Mouse (Mus musculus): ENCODE data around the gene Drd4.
A peak's percentile ranks its signal among the peaks of the same experiment; 100 is the strongest.

The Drd4 gene

DNA sequence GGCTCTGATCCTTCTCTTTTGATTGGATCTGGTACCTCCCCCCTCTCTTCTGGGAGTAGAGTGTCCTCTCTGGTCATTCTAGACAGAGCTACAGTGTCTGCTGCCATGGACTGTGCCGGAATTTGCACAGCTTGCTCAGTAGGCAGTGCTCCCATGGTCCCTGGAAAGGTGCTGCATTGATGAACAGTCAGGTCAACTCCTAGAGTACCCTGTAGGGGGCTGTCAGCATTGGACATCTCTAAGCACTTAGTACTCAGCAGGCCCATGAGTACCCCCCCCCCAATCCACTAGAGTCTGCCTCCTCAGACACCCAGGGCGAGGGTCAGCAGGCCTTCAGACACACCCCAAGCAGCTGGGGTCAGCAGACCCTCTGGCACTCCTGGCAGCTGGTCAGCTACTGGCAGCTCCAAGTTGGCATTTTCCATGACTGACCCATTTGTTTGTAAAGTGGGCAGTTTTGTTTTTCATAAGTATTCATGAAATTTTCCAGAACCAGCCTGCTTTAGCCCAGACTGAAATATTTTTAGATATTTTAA lies 43.3 kb downstream of the Drd4 start:
- DNase-seq (ENCODE audit: low read depth, low spot score), result no peak

DNA sequence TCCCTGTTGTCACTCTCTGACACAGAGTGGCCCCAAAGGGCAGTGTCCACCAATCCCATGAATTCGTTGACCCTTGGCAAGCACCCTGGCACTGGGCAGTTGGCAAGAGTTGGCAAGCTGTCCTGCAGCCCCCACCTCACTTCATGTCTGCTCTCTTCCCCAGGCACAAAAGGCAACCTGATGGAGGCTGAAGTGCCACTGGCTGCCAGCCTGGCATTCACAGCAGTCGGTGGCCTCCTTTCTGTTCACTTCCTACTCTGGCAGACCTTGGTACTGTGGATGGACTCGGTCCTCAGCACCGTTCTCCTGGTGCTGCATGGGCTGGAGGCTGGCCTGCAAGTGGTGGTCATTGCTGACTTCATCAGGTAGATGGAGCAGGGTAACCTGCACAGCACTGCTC lies 43.9 kb downstream of the Drd4 start:
- peak; percentile 85 for DNase-seq (ENCODE audit: low read depth, low spot score)

DNA sequence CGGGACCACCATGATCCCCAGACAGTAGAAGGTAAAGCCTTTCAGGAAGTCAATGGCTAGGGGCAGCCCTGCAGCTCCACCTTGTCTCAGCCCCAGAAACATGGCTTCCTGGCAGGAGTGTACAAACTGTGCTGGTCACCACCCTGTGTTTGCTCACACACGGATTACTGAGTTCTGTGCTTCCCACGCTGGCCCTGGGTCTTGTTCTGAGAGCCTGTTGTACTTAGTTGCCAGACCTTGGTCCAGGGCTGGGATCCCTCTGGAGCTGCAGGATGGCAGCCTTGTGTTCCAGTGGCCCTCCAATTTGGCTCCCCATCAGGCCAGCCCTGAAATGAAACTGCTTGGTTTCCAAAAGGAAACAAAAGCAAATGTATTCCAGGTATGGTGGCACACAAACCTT lies 44.5 kb downstream of the Drd4 start:
- DNase-seq (ENCODE audit: low read depth, low spot score), result no peak

DNA sequence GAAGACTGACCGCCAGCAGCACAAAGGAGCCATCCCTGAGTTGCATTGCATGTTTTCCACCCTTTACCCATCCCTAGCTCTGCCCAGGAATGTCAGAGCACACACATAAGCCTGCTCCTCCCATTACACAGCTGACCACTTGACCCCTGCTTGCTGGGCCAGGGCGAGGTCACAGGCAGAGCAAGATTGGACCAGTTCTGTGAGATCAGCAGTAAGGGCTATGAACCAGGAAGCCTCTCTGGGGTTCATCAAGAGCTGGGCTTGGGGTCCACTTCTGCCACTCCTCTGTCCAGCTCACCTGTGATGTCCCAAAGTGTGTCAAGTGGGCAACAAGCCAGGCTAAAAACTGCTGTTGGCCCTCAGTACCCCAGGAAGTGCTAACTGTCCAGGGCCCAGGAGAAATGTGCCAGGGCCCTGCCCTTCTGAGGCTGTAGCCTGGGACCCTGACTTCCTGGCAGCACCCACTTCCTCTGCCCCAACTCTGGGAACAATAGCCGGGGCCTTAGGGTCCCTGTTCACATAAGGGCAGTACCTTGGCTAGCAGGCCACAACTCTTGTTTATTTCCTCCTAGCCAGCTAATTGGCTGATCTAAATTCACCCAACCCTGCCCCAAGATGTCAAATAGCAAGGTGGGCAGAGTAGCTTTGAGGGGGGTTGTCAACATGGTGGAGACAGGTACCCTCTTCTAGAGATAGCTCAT lies 46.1 kb downstream of the Drd4 start:
- no peak for DNase-seq (ENCODE audit: low read depth, low spot score)

DNA sequence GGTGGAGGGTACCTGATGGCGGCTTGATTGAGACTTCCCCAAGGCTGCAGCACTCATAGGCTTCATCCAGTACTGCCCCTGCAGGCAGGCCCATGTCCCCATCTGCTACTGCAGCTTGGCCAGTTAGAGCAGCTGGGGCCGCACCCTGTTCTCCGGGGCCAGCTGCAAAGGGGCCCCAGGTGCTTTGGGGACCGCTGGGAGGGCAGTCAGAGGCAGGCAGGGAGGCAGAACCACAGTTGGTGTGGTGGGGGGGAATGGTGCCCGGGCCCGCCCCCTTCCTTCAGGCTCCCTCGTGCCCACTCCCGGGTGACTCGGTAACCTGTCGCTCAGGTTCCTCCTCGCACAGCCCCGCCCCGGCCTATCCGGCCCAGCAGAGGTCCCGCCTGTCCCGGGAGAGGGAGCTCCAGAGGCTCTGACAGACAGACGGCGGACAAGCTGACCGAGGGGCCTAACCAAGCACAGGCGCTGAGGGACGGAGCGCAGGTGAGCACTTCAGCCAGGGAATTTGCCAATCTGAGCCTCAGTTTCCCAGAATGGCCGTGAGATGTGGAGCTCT lies 46.8 kb downstream of the Drd4 start, which contains the start of gene Eps8l2:
Gene Eps8l2, plus strand, starts transcription at position 305 of the 556 bp plus-strand sequence.
- no peak for DNase-seq (ENCODE audit: low read depth, low spot score)

DNA sequence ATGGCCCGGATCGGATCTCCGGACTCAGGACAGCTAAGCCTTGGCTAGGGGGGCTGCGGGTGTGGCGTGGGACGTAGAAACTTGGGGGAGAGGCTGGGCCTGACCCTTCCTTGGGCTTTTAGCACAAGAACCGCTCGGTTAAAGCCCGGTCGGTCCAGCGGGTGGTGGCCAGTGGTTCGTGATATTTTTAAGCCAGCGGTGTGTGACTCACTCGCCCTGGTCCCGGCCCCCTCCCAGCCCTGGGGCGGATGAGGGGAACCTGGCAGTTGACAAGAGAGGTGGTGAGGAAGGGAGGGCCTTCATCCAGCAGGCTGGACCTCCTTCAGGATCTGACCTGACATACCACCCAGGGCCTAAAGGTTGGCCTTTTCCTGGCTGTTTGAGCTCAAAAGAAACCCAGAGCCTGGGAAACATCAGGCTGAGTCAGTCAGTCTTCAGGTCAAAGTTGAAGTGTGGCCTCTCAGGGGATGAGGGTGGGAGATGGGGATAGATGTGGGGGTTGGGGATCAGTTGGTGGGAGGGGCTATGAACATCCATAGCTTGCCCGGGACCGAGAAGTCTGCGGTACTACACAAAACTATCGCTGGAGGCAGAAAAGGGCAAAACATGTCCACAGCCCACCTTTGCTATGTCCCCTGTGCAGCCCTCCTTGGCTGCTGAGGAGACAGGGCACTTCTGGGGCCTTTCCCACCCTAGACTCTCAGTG lies 47.6 kb downstream of the Drd4 start:
- no peak for DNase-seq (ENCODE audit: low read depth, low spot score)

DNA sequence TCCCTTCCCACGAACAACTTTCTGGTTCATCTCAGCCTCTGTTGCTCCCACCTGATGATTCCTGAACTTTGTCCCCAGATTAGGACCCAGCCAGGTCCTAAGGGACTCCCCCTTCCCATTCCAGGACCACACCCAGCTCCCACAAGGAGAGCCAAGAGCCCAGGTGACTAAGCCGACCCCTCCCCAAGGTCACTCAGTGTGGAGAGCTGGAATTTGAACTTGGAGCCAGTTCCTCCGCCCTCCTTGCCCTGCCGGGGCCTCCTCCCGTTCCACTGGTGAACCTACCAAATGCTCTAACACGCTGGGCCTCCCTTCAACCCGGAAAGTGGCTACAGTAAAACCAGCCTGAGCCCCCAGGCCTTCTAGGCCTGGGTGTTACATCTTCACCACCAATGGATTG lies 48.2 kb downstream of the Drd4 start:
- no peak for DNase-seq (ENCODE audit: low read depth, low spot score)

DNA sequence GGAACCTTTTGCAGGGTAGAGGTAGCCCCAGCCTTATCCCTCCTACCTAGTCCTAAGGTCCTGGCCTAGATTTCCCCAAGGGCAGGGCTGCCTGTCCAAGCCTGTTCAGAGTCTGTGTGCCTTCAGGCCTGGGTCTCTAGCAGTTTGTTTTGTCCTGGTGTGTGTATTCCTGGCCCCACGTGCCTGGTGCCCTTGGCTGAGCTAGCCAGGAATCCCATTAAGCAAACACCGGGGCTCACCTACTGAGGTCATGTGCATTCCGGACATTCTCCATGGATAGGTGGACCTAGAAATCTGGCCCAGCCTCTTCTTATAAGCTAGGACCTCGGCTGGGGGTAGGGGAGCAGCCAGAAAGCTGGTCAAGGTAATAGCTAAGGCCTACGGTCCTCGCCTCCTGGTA lies 48.7 kb downstream of the Drd4 start:
- no peak for DNase-seq (ENCODE audit: low read depth, low spot score)

DNA sequence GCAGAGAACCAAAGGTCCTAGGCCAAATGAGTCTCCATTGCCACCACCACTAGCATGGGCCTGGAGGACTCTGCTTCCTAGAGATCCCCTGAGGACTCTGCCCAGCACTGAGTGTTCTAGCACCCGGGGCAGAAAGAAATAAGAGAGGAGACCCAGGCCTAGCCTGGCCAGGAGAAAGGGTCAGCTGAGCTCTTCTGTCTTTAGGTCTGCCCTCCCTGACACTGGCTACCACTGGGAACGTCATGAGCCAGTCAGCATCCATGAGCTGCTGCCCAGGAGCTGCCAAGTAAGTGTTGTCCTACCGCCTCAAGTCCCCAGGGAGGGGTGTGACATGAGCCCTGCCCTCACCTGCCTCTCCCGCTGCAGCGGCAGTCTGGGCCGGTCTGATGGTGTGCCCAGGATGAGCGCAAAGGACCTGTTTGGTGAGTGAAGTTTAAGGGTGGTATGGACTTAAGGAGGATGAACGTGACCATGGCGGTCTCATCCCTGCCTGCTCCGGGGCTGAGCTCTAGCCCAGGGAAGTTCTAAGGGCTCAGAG lies 50.0 kb downstream of the Drd4 start:
- no peak for DNase-seq (ENCODE audit: low read depth, low spot score)

DNA sequence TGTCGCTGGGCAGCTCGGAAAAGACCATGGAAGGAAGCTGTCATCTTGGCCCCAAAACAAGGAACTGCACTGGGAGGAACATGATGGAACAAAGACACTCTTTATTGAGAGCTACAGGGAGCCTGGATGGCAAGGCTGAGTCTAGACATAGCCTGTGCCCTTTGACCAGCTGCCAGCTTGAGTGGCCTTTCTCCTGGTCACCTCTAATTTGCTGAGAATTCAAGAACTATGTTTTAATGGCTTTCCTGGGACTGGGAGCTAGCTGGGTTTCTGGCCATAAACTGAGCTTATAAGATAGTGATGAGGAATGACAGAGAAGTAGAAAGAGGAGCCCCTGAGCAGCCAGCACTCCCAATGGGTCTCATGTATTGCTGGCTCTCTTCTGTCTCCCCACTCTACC lies 51.4 kb downstream of the Drd4 start:
- DNase-seq (ENCODE audit: low read depth, low spot score), result no peak

DNA sequence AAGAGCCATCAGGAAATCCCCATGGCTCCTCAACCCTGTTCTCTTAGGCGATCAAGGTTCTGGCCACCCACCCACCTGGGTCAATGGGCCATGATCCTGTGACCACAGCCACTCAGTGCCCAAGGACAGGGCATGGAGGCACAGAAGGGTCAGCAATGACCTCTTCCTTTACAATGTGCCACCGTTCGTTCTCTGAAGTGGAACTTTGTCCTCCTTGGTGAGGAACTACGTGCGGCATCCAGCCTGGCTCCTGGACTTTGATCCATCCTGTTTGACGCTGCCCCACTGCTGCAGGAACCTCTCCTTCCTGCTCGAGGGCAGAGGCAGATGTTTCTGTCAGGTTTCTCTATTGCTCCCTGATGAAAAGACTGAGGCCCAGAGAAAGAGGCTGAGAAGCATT lies 51.9 kb downstream of the Drd4 start:
- no peak for DNase-seq (ENCODE audit: low read depth, low spot score)

DNA sequence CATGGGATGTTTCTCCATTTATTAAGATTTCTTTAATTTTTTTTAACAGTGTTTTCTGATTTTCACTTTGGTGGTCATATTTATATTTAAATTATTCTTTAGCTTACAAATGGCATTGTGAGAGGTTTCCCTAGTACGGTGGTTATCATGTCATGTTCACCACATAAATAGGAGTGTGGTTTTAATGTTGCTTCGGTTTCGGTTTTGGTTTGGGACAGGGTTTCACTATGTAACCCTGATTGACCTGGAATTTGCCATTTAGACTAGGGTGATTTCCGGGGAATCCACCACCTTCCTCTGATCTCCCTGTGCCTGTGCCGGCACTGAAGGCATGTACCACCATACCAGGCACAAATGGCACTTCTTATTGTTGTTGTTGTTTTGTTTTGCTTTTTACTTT lies 53.0 kb downstream of the Drd4 start:
- no peak for DNase-seq (ENCODE audit: low read depth, low spot score)
